In genomic region chr7:126473470-126474086, GRCm38 (mm10) we compare ENCODE assay signal across 8 mouse cellular contexts. TPM values are rescaled to one million over a fixed set of nuclear protein-coding genes. Genes with fewer than 3 reads are reported as not detected.
DNase-seq lines count a peak whose midpoint lies in the region; ATAC-seq and TF ChIP-seq lines count a peak whose summit lies in the region.

No protein-coding gene starts in this region.

- H3K4me2 ChIP-seq in heart, embryonic 14.5 days (ENCODE audit: low read length), result peak overlapping the region; percentile 73
- H3K4me2 ChIP-seq in hindbrain, embryonic 11.5 days (replicated peaks; ENCODE audit: low read depth, low read length), result peak overlapping the region; percentile 71

- peak overlapping the region in 1 of 2 experiments; percentile 90; a peak in 2 of 4 replicates for H3K4me3 ChIP-seq in heart, embryonic 14.5 days (ENCODE audit: control insufficient read depth in 1 of 2, insufficient read depth in 1 of 2, low read depth in 1 of 2, low read length in 2 of 2)
- H3K4me3 ChIP-seq in bone marrow macrophage, adult 2 months (ENCODE audit: insufficient read depth, low read length), result peak overlapping the region; percentile 94
- H3K4me3 ChIP-seq in hindbrain, embryonic 11.5 days (ENCODE audit: low read depth, low read length), result peak overlapping the region; percentile 90; the same call in 1 of the 2 replicates
- peak overlapping the region; percentile 95 for H3K4me3 ChIP-seq in midbrain, embryonic 10.5 days

- no peak for TF ChIP-seq POLR2A in bone marrow macrophage, adult 2 months (IDR thresholded peaks at IDR 0.05; ENCODE audit: borderline replicate concordance, low read depth, low read length)

- H3K4me1 ChIP-seq in heart, embryonic 14.5 days (ENCODE audit: control insufficient read depth in 2 of 2, insufficient read depth in 2 of 2, low read length in 2 of 2), result peaks cover 4 to 17% of the 10 kb centered on the region in 2 experiments
- H3K4me1 ChIP-seq in bone marrow macrophage, adult 2 months (ENCODE audit: control insufficient read depth, insufficient read depth, low read length), result peaks cover 17% of the 10 kb centered on the region
- H3K4me1 ChIP-seq in hindbrain, embryonic 11.5 days (replicated peaks; ENCODE audit: control insufficient read depth, insufficient read depth, low read length), result no peaks in the 10 kb centered on the region; the same call in 1 of the 2 replicates
- peaks cover 29% of the 10 kb centered on the region for H3K4me1 ChIP-seq in midbrain, embryonic 10.5 days

- H3K9me3 ChIP-seq in heart, embryonic 14.5 days (ENCODE audit: control insufficient read depth, low read length), result no peaks in the 10 kb centered on the region
- H3K9me3 ChIP-seq in hindbrain, embryonic 11.5 days (ENCODE audit: control insufficient read depth, low read length), result no peaks in the 10 kb centered on the region
- H3K9me3 ChIP-seq in midbrain, embryonic 10.5 days (replicated peaks), result no peaks in the 10 kb centered on the region

- no peaks in the 10 kb centered on the region for H3K27me3 ChIP-seq in heart, embryonic 14.5 days (ENCODE audit: control insufficient read depth, insufficient read depth, low read length)
- no peaks in the 10 kb centered on the region for H3K27me3 ChIP-seq in hindbrain, embryonic 11.5 days (ENCODE audit: control insufficient read depth, insufficient read depth, low read length)
- H3K27me3 ChIP-seq in midbrain, embryonic 10.5 days (ENCODE audit: low read depth, poor library complexity, severe bottlenecking), result no peaks in the 10 kb centered on the region

- DNase-seq in heart, adult 9 months (ENCODE audit: low spot score in 2 of 2), result no peak
- no peak for DNase-seq in hindbrain, embryonic 11.5 days (ENCODE audit: low spot score)
- DNase-seq in midbrain, embryonic 10.5 days (ENCODE audit: low spot score), result no peak
- DNase-seq in thymus, postnatal 14 days, result no peak
- DNase-seq in embryo, embryonic 11 days, result no peak
- no peak for DNase-seq in frontal cortex, postnatal 14 days (ENCODE audit: low spot score in 2 of 2)

- H3K9ac ChIP-seq in heart, embryonic 14.5 days (ENCODE audit: low read length), result peak overlapping the region; percentile 98
- no peak overlapping the region for H3K9ac ChIP-seq in hindbrain, embryonic 11.5 days (ENCODE audit: low read depth, low read length)

- no peak for ATAC-seq in heart, embryonic 14.5 days (ENCODE audit: insufficient number of reproducible peaks, insufficient read depth, low FRiP score, low read depth)
- ATAC-seq in hindbrain, embryonic 11.5 days (ENCODE audit: low FRiP score), result no peak

- no peak for TF ChIP-seq CTCF in bone marrow macrophage, adult 2 months (IDR thresholded peaks at IDR 0.05; ENCODE audit: low read depth, low read length)

- 74% methylated on average over 9 of the region's 9 CpGs for WGBS in heart, embryonic 14.5 days
- 90% methylated on average over 9 of the region's 9 CpGs for WGBS in hindbrain, embryonic 11.5 days
- WGBS in midbrain, embryonic 10.5 days, result 94% methylated on average over 9 of the region's 9 CpGs

- H3K36me3 ChIP-seq in heart, embryonic 14.5 days (ENCODE audit: control insufficient read depth, insufficient read depth, low read length), result peaks cover 44% of the 10 kb centered on the region
- H3K36me3 ChIP-seq in hindbrain, embryonic 11.5 days (ENCODE audit: control insufficient read depth, insufficient read depth, low read length), result peaks cover 6% of the 10 kb centered on the region; the same call in 1 of the 2 replicates
- H3K36me3 ChIP-seq in midbrain, embryonic 10.5 days, result peaks cover 45% of the 10 kb centered on the region

- H3K27ac ChIP-seq in heart, embryonic 14.5 days (replicated peaks in 1 of 2; ENCODE audit: control insufficient read depth in 1 of 2, insufficient read depth in 1 of 2, low read depth in 2 of 2, low read length in 2 of 2), result no peak overlapping the region
- no peak overlapping the region for H3K27ac ChIP-seq in bone marrow macrophage, adult 2 months (ENCODE audit: insufficient read depth, low read depth, low read length)
- H3K27ac ChIP-seq in hindbrain, embryonic 11.5 days (ENCODE audit: low read depth, low read length), result no peak overlapping the region
- peak overlapping the region; percentile 96; the same call in 1 of the 2 replicates for H3K27ac ChIP-seq in midbrain, embryonic 10.5 days (replicated peaks)

RNA-seq across cellular contexts. Expression of gene Sh2b1, which starts 1.6 kb away (rescaled TPM):
- 35.6 and 39.0 TPM in 2 replicates for polyA plus RNA-seq in heart, embryonic 14.5 days (2014; fragmentation: Nextera tagmentation; extraction: Ambion mirVana)
- polyA plus RNA-seq in bone marrow macrophage, adult 2 months (2012; ENCODE audit: insufficient read depth, insufficient read length, missing spikeins), result 26.1 and 27.6 TPM in 2 replicates
- polyA plus RNA-seq in hindbrain, embryonic 11.5 days (2014; fragmentation: Nextera tagmentation; extraction: Ambion mirVana), result 38.0 and 41.0 TPM in 2 replicates
- 54.1 and 58.7 TPM in 2 replicates for polyA plus RNA-seq in midbrain, embryonic 10.5 days (2016; fragmentation: Nextera tagmentation; extraction: Ambion mirVana)

RNA-seq across cellular contexts. Expression of gene Atp2a1, which starts 10.7 kb away (rescaled TPM):
- 0.26 and 1.3 TPM in 2 replicates for polyA plus RNA-seq in heart, embryonic 14.5 days (2014; fragmentation: Nextera tagmentation; extraction: Ambion mirVana)
- polyA plus RNA-seq in bone marrow macrophage, adult 2 months (2012; ENCODE audit: insufficient read depth, insufficient read length, missing spikeins), result 0.25 and 1.4 TPM in 2 replicates
- polyA plus RNA-seq in hindbrain, embryonic 11.5 days (2014; fragmentation: Nextera tagmentation; extraction: Ambion mirVana), result 2.7 and 3.0 TPM in 2 replicates
- 0.16 and 0.28 TPM in 2 replicates for polyA plus RNA-seq in midbrain, embryonic 10.5 days (2016; fragmentation: Nextera tagmentation; extraction: Ambion mirVana)

RNA-seq across cellular contexts. Expression of gene Tufm, which starts 13.6 kb away (rescaled TPM):
- polyA plus RNA-seq in heart, embryonic 14.5 days (2014; fragmentation: Nextera tagmentation; extraction: Ambion mirVana), result 188 and 199 TPM in 2 replicates
- 39.7 and 41.0 TPM in 2 replicates for polyA plus RNA-seq in bone marrow macrophage, adult 2 months (2012; ENCODE audit: insufficient read depth, insufficient read length, missing spikeins)
- polyA plus RNA-seq in hindbrain, embryonic 11.5 days (2014; fragmentation: Nextera tagmentation; extraction: Ambion mirVana), result 140 and 147 TPM in 2 replicates
- polyA plus RNA-seq in midbrain, embryonic 10.5 days (2016; fragmentation: Nextera tagmentation; extraction: Ambion mirVana), result 161 and 178 TPM in 2 replicates

RNA-seq across cellular contexts. Expression of gene Atxn2l, which starts 29.7 kb away (rescaled TPM):
- polyA plus RNA-seq in heart, embryonic 14.5 days (2014; fragmentation: Nextera tagmentation; extraction: Ambion mirVana), result 31.2 and 38.8 TPM in 2 replicates
- polyA plus RNA-seq in bone marrow macrophage, adult 2 months (2012; ENCODE audit: insufficient read depth, insufficient read length, missing spikeins), result 128 and 131 TPM in 2 replicates
- polyA plus RNA-seq in hindbrain, embryonic 11.5 days (2014; fragmentation: Nextera tagmentation; extraction: Ambion mirVana), result 54.5 and 55.1 TPM in 2 replicates
- 44.8 and 50.2 TPM in 2 replicates for polyA plus RNA-seq in midbrain, embryonic 10.5 days (2016; fragmentation: Nextera tagmentation; extraction: Ambion mirVana)

RNA-seq across cellular contexts. Expression of gene Rabep2, which starts 45.0 kb away (rescaled TPM):
- 19.6 and 19.8 TPM in 2 replicates for polyA plus RNA-seq in heart, embryonic 14.5 days (2014; fragmentation: Nextera tagmentation; extraction: Ambion mirVana)
- 25.3 and 30.6 TPM in 2 replicates for polyA plus RNA-seq in bone marrow macrophage, adult 2 months (2012; ENCODE audit: insufficient read depth, insufficient read length, missing spikeins)
- 19.5 and 20.2 TPM in 2 replicates for polyA plus RNA-seq in hindbrain, embryonic 11.5 days (2014; fragmentation: Nextera tagmentation; extraction: Ambion mirVana)
- 26.6 and 27.0 TPM in 2 replicates for polyA plus RNA-seq in midbrain, embryonic 10.5 days (2016; fragmentation: Nextera tagmentation; extraction: Ambion mirVana)
